Mouse (Mus musculus) G1E (cell line): ENCODE results near the gene R3hdm4.

Source experiments
- CTCF ChIP-seq: IDR thresholded peaks from 2 replicates; pipeline ENCODE4 v1.5.1; 2012; ENCODE audit warnings: low read depth, low read length, inconsistent platforms, mixed read lengths
- GATA2 ChIP-seq: IDR thresholded peaks from 2 replicates; pipeline ENCODE4 v1.6.1; 2012; ENCODE audit warnings: low read depth, low read length, inconsistent platforms, borderline replicate concordance

GRCm38 (mm10) chr10:79936911-79937441 is 16.0 kb upstream of the R3hdm4 start:
- no peak for TF ChIP-seq CTCF
- no peak for TF ChIP-seq GATA2
